Mouse (Mus musculus): ENCODE results near the gene Vegfc.
A peak's percentile ranks its signal among the peaks of the same experiment; 100 is the strongest.

Vegfc gene

GRCm38 (mm10) chr8:54077271-54078120 is at the start of gene Vegfc:
Gene Vegfc (plus strand): TSS chr8:54077606.
- DNase-seq: peak; percentile 77

GRCm38 (mm10) chr8:54034584-54034983 is 42.8 kb upstream of the Vegfc start:
- no peak for DNase-seq

- no peak for DNase-seq
Observed at GRCm38 (mm10) chr8:54042601-54043000, 34.8 kb upstream of the Vegfc start.

- DNase-seq: no peak
Observed at GRCm38 (mm10) chr8:54043468-54043867, 33.9 kb upstream of the Vegfc start.

- DNase-seq: no peak
Observed at GRCm38 (mm10) chr8:54053210-54053609, 24.2 kb upstream of the Vegfc start.

- no peak for DNase-seq
Observed at GRCm38 (mm10) chr8:54065492-54065891, 11.9 kb upstream of the Vegfc start.

GRCm38 (mm10) chr8:54076301-54076700 is 1.1 kb upstream of the Vegfc start:
- no peak for DNase-seq

GRCm38 (mm10) chr8:54076791-54077270 is 575 bp upstream of the Vegfc start:
- peak; percentile 61 for DNase-seq

GRCm38 (mm10) chr8:54078121-54078440 is 675 bp downstream of the Vegfc start:
- DNase-seq: no peak

GRCm38 (mm10) chr8:54079001-54079400 is 1.6 kb downstream of the Vegfc start:
- DNase-seq: no peak

GRCm38 (mm10) chr8:54079601-54080000 is 2.2 kb downstream of the Vegfc start:
- no peak for DNase-seq

- peak; percentile 24 for DNase-seq
Observed at GRCm38 (mm10) chr8:54085896-54086295, 8.5 kb downstream of the Vegfc start.

- DNase-seq: no peak
Observed at GRCm38 (mm10) chr8:54087114-54087513, 9.7 kb downstream of the Vegfc start.

- no peak for DNase-seq
Observed at GRCm38 (mm10) chr8:54089204-54089603, 11.8 kb downstream of the Vegfc start.

GRCm38 (mm10) chr8:54089901-54090300 is 12.5 kb downstream of the Vegfc start:
- DNase-seq: no peak

- DNase-seq: no peak
Observed at GRCm38 (mm10) chr8:54100058-54100457, 22.7 kb downstream of the Vegfc start.

GRCm38 (mm10) chr8:54114581-54114980 is 37.2 kb downstream of the Vegfc start:
- no peak for DNase-seq

GRCm38 (mm10) chr8:54120115-54120514 is 42.7 kb downstream of the Vegfc start:
- no peak for DNase-seq

GRCm38 (mm10) chr8:54121942-54122341 is 44.5 kb downstream of the Vegfc start:
- DNase-seq: no peak

GRCm38 (mm10) chr8:54122345-54122744 is 44.9 kb downstream of the Vegfc start:
- DNase-seq: no peak

GRCm38 (mm10) chr8:54130558-54130957 is 53.2 kb downstream of the Vegfc start:
- no peak for DNase-seq

GRCm38 (mm10) chr8:54153240-54153639 is 75.8 kb downstream of the Vegfc start:
- DNase-seq: peak; percentile 58

- DNase-seq: no peak
Observed at GRCm38 (mm10) chr8:54163505-54163904, 86.1 kb downstream of the Vegfc start.

GRCm38 (mm10) chr8:54185336-54185735 is 107.9 kb downstream of the Vegfc start:
- no peak for DNase-seq

- DNase-seq: no peak
Observed at GRCm38 (mm10) chr8:54185927-54186326, 108.5 kb downstream of the Vegfc start.

Measured in kidney, adult 18-20 months (tissue).